Mouse (Mus musculus) G1E (cell line): ENCODE results near the gene Jag2.

Source experiments
- CTCF ChIP-seq: IDR thresholded peaks from 2 replicates; pipeline ENCODE4 v1.5.1; 2012; ENCODE audit warnings: low read depth, low read length, inconsistent platforms, mixed read lengths
- GATA1 ChIP-seq: IDR thresholded peaks from 2 replicates; pipeline ENCODE4 v1.6.1; 2012; ENCODE audit warnings: borderline replicate concordance, low read length, inconsistent platforms, mixed read lengths
- POLR2AphosphoS5 ChIP-seq: IDR thresholded peaks from 2 replicates; pipeline ENCODE4 v1.6.1; 2012; ENCODE audit warnings: low read depth, low read length, inconsistent platforms; ENCODE audit not compliant: insufficient replicate concordance
- TAL1 ChIP-seq: conservative IDR thresholded peaks from 2 replicates; pipeline ENCODE4 v1.6.1; 2012; ENCODE audit warnings: low read depth, low read length, inconsistent platforms, mixed read lengths

DNA sequence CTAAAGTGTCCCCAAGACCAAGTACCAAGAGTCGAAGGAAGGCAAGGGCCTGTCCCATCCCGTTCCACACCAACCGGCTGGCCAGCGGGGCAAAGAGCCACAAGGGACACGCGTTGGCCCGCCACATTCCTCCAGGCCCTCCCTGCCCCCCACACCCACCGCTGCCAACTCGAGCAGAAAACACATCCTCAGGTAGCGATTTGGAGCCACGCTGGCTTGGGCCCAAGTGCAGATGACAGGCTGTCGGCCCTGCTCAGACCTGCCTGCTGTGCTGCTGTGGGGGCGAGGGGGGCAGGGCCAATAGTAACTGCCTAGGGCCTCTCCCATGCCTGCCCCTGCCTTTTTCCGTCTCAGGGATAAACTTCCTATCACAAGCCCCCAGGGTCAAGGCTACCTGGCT lies 2.3 kb downstream of the Jag2 start:
- TF ChIP-seq CTCF (no peak), POLR2AphosphoS5 (no peak), TAL1 (no peak), GATA1 (no peak)
